Comparison of ENCODE assay signal across 25 mouse cellular contexts in genomic region chr2:144709704-144710103, GRCm38 (mm10).
DNase-seq lines count a peak whose midpoint lies in the region; ATAC-seq and TF ChIP-seq lines count a peak whose summit lies in the region.
"Had no signal": no experiment of that assay in that cellular context is flagged by ENCODE, and none has a peak within 500 bp of the region (broad histone marks: within the 10 kb centered on the region; RNA-seq: fewer than 3 reads in every experiment).

No protein-coding gene starts in this region.

- H3K27ac ChIP-seq in forebrain, embryonic 10.5 days: 0 out of 2 replicates have a peak overlapping the region, but pooled peaks have one; percentile 48
- H3K27ac ChIP-seq in forebrain, embryonic 15.5 days (replicated peaks): no peak overlapping the region
- no peak overlapping the region for H3K27ac ChIP-seq in hindbrain, embryonic 13.5 days
- H3K27ac ChIP-seq in hindbrain, postnatal 0 days: no peak overlapping the region
- no peak overlapping the region for H3K27ac ChIP-seq in limb, embryonic 12.5 days
- H3K27ac ChIP-seq in limb, embryonic 10.5 days: no peak overlapping the region
- peak overlapping the region; percentile 66 for H3K27ac ChIP-seq in midbrain, embryonic 12.5 days (replicated peaks)
- H3K27ac ChIP-seq in midbrain, embryonic 16.5 days (ENCODE audit: low read length): no peak overlapping the region
- H3K27ac ChIP-seq: embryonic facial prominence, embryonic 10.5 days; embryonic facial prominence, embryonic 13.5 days; heart, embryonic 15.5 days; hindbrain, embryonic 10.5 days; hindbrain, embryonic 14.5 days had no signal

- ATAC-seq in forebrain, embryonic 15.5 days (replicated peaks): no peak
- 0 out of 2 replicates have a peak, but pooled peaks have one; percentile 23 for ATAC-seq in hindbrain, embryonic 13.5 days (ENCODE audit: low FRiP score)
- no peak for ATAC-seq in hindbrain, postnatal 0 days
- 0 out of 2 replicates have a peak, but pooled peaks have one; percentile 53 for ATAC-seq in limb, embryonic 12.5 days (ENCODE audit: insufficient number of reproducible peaks, insufficient read depth, low FRiP score, low TSS enrichment, low read depth)
- peak; percentile 35; the same call in 1 of the 2 replicates for ATAC-seq in midbrain, embryonic 12.5 days (ENCODE audit: low FRiP score, low read depth)
- no peak for ATAC-seq in midbrain, embryonic 16.5 days
- ATAC-seq: activated CD4-positive, CD25-positive, alpha-beta regulatory T cell, adult 4 months had no signal

- H3K9ac ChIP-seq in forebrain, embryonic 15.5 days (replicated peaks): no peak overlapping the region
- no peak overlapping the region for H3K9ac ChIP-seq in hindbrain, embryonic 13.5 days
- H3K9ac ChIP-seq in hindbrain, postnatal 0 days (replicated peaks; ENCODE audit: low read length): no peak overlapping the region
- H3K9ac ChIP-seq in limb, embryonic 12.5 days (replicated peaks): no peak overlapping the region
- H3K9ac ChIP-seq in midbrain, embryonic 12.5 days (replicated peaks): no peak overlapping the region
- no peak overlapping the region for H3K9ac ChIP-seq in midbrain, embryonic 16.5 days (ENCODE audit: low read depth, low read length)
- H3K9ac ChIP-seq: embryonic facial prominence, embryonic 13.5 days; heart, embryonic 12.5 days; heart, embryonic 15.5 days; hindbrain, embryonic 14.5 days had no signal

- H3K27me3 ChIP-seq in forebrain, embryonic 10.5 days (ENCODE audit: poor library complexity, severe bottlenecking): no peaks in the 10 kb centered on the region
- H3K27me3 ChIP-seq in forebrain, embryonic 15.5 days: no peaks in the 10 kb centered on the region
- H3K27me3 ChIP-seq in hindbrain, embryonic 13.5 days: no peaks in the 10 kb centered on the region
- no peaks in the 10 kb centered on the region for H3K27me3 ChIP-seq in hindbrain, postnatal 0 days (ENCODE audit: insufficient read depth, low read length)
- no peaks in the 10 kb centered on the region for H3K27me3 ChIP-seq in limb, embryonic 12.5 days
- H3K27me3 ChIP-seq in limb, embryonic 10.5 days (ENCODE audit: low read depth, poor library complexity, severe bottlenecking): no peaks in the 10 kb centered on the region
- no peaks in the 10 kb centered on the region for H3K27me3 ChIP-seq in midbrain, embryonic 12.5 days
- H3K27me3 ChIP-seq in midbrain, embryonic 16.5 days (ENCODE audit: control insufficient read depth, insufficient read depth, low read depth, low read length): no peaks in the 10 kb centered on the region
- H3K27me3 ChIP-seq: embryonic facial prominence, embryonic 13.5 days; heart, embryonic 12.5 days; heart, embryonic 15.5 days had no signal

- DNase-seq in forebrain, embryonic 10.5 days (ENCODE audit: extremely low spot score, low spot score): no peak
- no peak for DNase-seq in hindbrain, postnatal 0 days (ENCODE audit: low spot score)
- DNase-seq in limb, embryonic 10.5 days (ENCODE audit: low spot score): no peak
- DNase-seq: adrenal gland, adult 8-10 months; adrenal gland, postnatal 25 days; cerebellum, adult 11-12 months; cerebellum, adult 8-10 months; cerebellum, postnatal 10 days; cerebellum, postnatal 36 days; gastrocnemius, postnatal 25 days; heart, adult 18-20 months; heart, postnatal 36 days had no signal

- H3K36me3 ChIP-seq in forebrain, embryonic 10.5 days (replicated peaks): no peaks in the 10 kb centered on the region
- no peaks in the 10 kb centered on the region for H3K36me3 ChIP-seq in forebrain, embryonic 15.5 days
- H3K36me3 ChIP-seq in hindbrain, embryonic 13.5 days: no peaks in the 10 kb centered on the region
- H3K36me3 ChIP-seq in hindbrain, postnatal 0 days (ENCODE audit: insufficient read depth, low read length): no peaks in the 10 kb centered on the region
- no peaks in the 10 kb centered on the region for H3K36me3 ChIP-seq in limb, embryonic 12.5 days
- H3K36me3 ChIP-seq in limb, embryonic 10.5 days: no peaks in the 10 kb centered on the region
- H3K36me3 ChIP-seq in midbrain, embryonic 12.5 days: no peaks in the 10 kb centered on the region
- H3K36me3 ChIP-seq in midbrain, embryonic 16.5 days (ENCODE audit: control insufficient read depth, insufficient read depth, low read length): no peaks in the 10 kb centered on the region
- H3K36me3 ChIP-seq: embryonic facial prominence, embryonic 10.5 days; embryonic facial prominence, embryonic 13.5 days; heart, embryonic 12.5 days; heart, embryonic 15.5 days; hindbrain, embryonic 10.5 days had no signal

- no peaks in the 10 kb centered on the region; the same call in 1 of the 2 replicates for H3K9me3 ChIP-seq in forebrain, embryonic 10.5 days
- H3K9me3 ChIP-seq in forebrain, embryonic 15.5 days: no peaks in the 10 kb centered on the region
- H3K9me3 ChIP-seq in hindbrain, embryonic 13.5 days: no peaks in the 10 kb centered on the region
- H3K9me3 ChIP-seq in hindbrain, postnatal 0 days (ENCODE audit: low read length): no peaks in the 10 kb centered on the region
- H3K9me3 ChIP-seq in limb, embryonic 12.5 days: no peaks in the 10 kb centered on the region
- H3K9me3 ChIP-seq in limb, embryonic 10.5 days (replicated peaks): no peaks in the 10 kb centered on the region
- peaks cover 3% of the 10 kb centered on the region; the same call in 1 of the 2 replicates for H3K9me3 ChIP-seq in midbrain, embryonic 12.5 days
- no peaks in the 10 kb centered on the region for H3K9me3 ChIP-seq in midbrain, embryonic 16.5 days (replicated peaks; ENCODE audit: control insufficient read depth, low read length, poor library complexity, severe bottlenecking)
- H3K9me3 ChIP-seq: embryonic facial prominence, embryonic 10.5 days; embryonic facial prominence, embryonic 13.5 days; heart, embryonic 12.5 days; heart, embryonic 15.5 days; hindbrain, embryonic 10.5 days had no signal

- H3K4me1 ChIP-seq in forebrain, embryonic 10.5 days: peaks cover 22% of the 10 kb centered on the region
- peaks cover 5% of the 10 kb centered on the region; the same call in 1 of the 2 replicates for H3K4me1 ChIP-seq in forebrain, embryonic 15.5 days
- H3K4me1 ChIP-seq in hindbrain, embryonic 13.5 days (replicated peaks): peaks cover 22% of the 10 kb centered on the region
- no peaks in the 10 kb centered on the region for H3K4me1 ChIP-seq in hindbrain, postnatal 0 days (ENCODE audit: insufficient read depth, low read length)
- H3K4me1 ChIP-seq in limb, embryonic 12.5 days (replicated peaks): peaks cover 14% of the 10 kb centered on the region
- peaks cover 15% of the 10 kb centered on the region for H3K4me1 ChIP-seq in limb, embryonic 10.5 days
- peaks cover 13% of the 10 kb centered on the region; the same call in 1 of the 2 replicates for H3K4me1 ChIP-seq in midbrain, embryonic 12.5 days
- H3K4me1 ChIP-seq in midbrain, embryonic 16.5 days (ENCODE audit: control insufficient read depth, insufficient read depth, low read length): peaks cover 2% of the 10 kb centered on the region; the same call in 1 of the 2 replicates
- H3K4me1 ChIP-seq: heart, embryonic 12.5 days; heart, embryonic 15.5 days had no signal

- no peak for TF ChIP-seq CTCF in hindbrain, postnatal 0 days (IDR thresholded peaks at IDR 0.05; ENCODE audit: low read depth)

- 72% methylated on average over 2 of the region's 2 CpGs for WGBS in forebrain, embryonic 10.5 days
- 54% methylated on average over 2 of the region's 2 CpGs for WGBS in forebrain, embryonic 15.5 days
- 78% methylated on average over 2 of the region's 2 CpGs for WGBS in hindbrain, embryonic 13.5 days
- 77% methylated on average over 2 of the region's 2 CpGs for WGBS in hindbrain, postnatal 0 days
- WGBS in limb, embryonic 12.5 days: 78% methylated on average over 2 of the region's 2 CpGs
- 62% methylated on average over 2 of the region's 2 CpGs for WGBS in limb, embryonic 10.5 days
- 56% methylated on average over 2 of the region's 2 CpGs for whole genome bisulfite sequencing in midbrain, embryonic 12.5 days
- WGBS in midbrain, embryonic 16.5 days: 44% methylated on average over 2 of the region's 2 CpGs

- H3K4me3 ChIP-seq in forebrain, embryonic 10.5 days: no peak overlapping the region
- H3K4me3 ChIP-seq in forebrain, embryonic 15.5 days: no peak overlapping the region
- H3K4me3 ChIP-seq in hindbrain, embryonic 13.5 days: no peak overlapping the region
- no peak overlapping the region for H3K4me3 ChIP-seq in hindbrain, postnatal 0 days (ENCODE audit: low read length)
- no peak overlapping the region for H3K4me3 ChIP-seq in limb, embryonic 12.5 days (replicated peaks)
- no peak overlapping the region for H3K4me3 ChIP-seq in limb, embryonic 10.5 days
- no peak overlapping the region for H3K4me3 ChIP-seq in midbrain, embryonic 12.5 days
- H3K4me3 ChIP-seq in midbrain, embryonic 16.5 days (ENCODE audit: low read depth, low read length): no peak overlapping the region
- H3K4me3 ChIP-seq: embryonic facial prominence, embryonic 10.5 days; embryonic facial prominence, embryonic 13.5 days; erythroblast, embryonic 14.5 days; heart, embryonic 12.5 days; heart, embryonic 15.5 days; hindbrain, embryonic 10.5 days had no signal

- H3K4me2 ChIP-seq in forebrain, embryonic 15.5 days (replicated peaks): no peak overlapping the region
- no peak overlapping the region for H3K4me2 ChIP-seq in hindbrain, embryonic 13.5 days
- no peak overlapping the region for H3K4me2 ChIP-seq in hindbrain, postnatal 0 days (ENCODE audit: low read depth, low read length)
- no peak overlapping the region for H3K4me2 ChIP-seq in limb, embryonic 12.5 days
- no peak overlapping the region for H3K4me2 ChIP-seq in midbrain, embryonic 12.5 days (replicated peaks)
- H3K4me2 ChIP-seq in midbrain, embryonic 16.5 days (ENCODE audit: low read length): no peak overlapping the region
- H3K4me2 ChIP-seq: embryonic facial prominence, embryonic 13.5 days; heart, embryonic 12.5 days; heart, embryonic 15.5 days; hindbrain, embryonic 14.5 days had no signal

Comparison
In these comparisons a context has a peak if more than half of its experiments do, and no peak if none do; other contexts are left out.
1. H3K27ac ChIP-seq: peak in forebrain, embryonic 10.5 days (single experiment) and midbrain, embryonic 12.5 days (single experiment); none in forebrain, embryonic 15.5 days (single experiment), hindbrain, embryonic 13.5 days (single experiment), hindbrain, postnatal 0 days (single experiment), limb, embryonic 12.5 days (single experiment), limb, embryonic 10.5 days (single experiment) and midbrain, embryonic 16.5 days (single experiment).
2. ATAC-seq: peak in hindbrain, embryonic 13.5 days (single experiment), limb, embryonic 12.5 days (single experiment) and midbrain, embryonic 12.5 days (single experiment); none in forebrain, embryonic 15.5 days (single experiment), hindbrain, postnatal 0 days (single experiment) and midbrain, embryonic 16.5 days (single experiment).